Mouse (Mus musculus) testis, adult 2 months (tissue): ENCODE data around the gene Gpr33.

Experiments used
- CTCF ChIP-seq: fragments of 200-500 bp; IDR thresholded peaks from 2 replicates; pipeline ENCODE4 v1.5.1; 2012; ENCODE audit warnings: low read depth, mild to moderate bottlenecking, inconsistent platforms, low read length, moderate library complexity; ENCODE audit not compliant: control insufficient read depth, insufficient read depth, insufficient replicate concordance
- POLR2A ChIP-seq: fragments of 200-500 bp; IDR thresholded peaks from 2 replicates; pipeline ENCODE4 v1.6.1; 2012; ENCODE audit warnings: low read depth, mild to moderate bottlenecking, inconsistent platforms, low read length, moderate library complexity; ENCODE audit not compliant: control insufficient read depth

DNA sequence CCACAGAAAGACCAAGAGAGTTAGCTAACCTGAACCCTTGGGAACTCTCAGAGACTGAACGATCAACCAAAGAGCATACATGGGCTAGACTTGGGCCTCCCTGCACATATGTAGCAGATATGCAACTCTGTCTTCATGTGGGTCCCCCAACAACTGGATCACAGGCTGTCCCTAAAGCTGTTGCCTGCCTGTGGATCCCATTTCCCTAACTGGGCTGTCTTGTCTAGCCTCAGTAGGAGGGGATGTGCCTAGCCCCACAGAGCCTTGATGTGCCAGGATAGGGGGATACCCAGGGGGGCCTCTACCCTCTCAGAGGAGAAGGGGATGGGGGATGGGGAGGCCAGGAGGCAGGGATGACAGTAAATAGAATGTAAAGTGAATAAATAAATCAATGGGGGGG, 44.2 kb downstream of the Gpr33 start:
- TF ChIP-seq POLR2A (no peak), CTCF (no peak)
